Mouse (Mus musculus) heart, adult 2 months (tissue): ENCODE data around the gene Fam78b. TPM values are rescaled to one million over a fixed set of nuclear protein-coding genes. Genes with fewer than 3 reads are reported as not detected.

Source experiments
- DNase-seq, 2 experiments: peaks; one replicate each; pipeline ENCODE4 v3.0.0; 2021
- H3K27ac ChIP-seq: fragments of 200-600 bp; 2 replicates; pipeline ENCODE4 v1.8.1; 2022
- H3K27me3 ChIP-seq: fragments of 200-500 bp; 2 replicates; pipeline ENCODE4 v1.6.1; 2012; ENCODE audit warnings: mild to moderate bottlenecking, low read length, inconsistent platforms, mixed read lengths; ENCODE audit not compliant: control insufficient read depth, insufficient read depth
- H3K36me3 ChIP-seq: fragments of 200-500 bp; 2 replicates; pipeline ENCODE4 v1.6.1; 2012; ENCODE audit warnings: low read length, inconsistent platforms; ENCODE audit not compliant: control insufficient read depth, insufficient read depth
- H3K4me1 ChIP-seq: fragments of 200-500 bp; 2 replicates; pipeline ENCODE4 v1.6.1; 2011; ENCODE audit warnings: low read length; ENCODE audit not compliant: control insufficient read depth, insufficient read depth
- H3K4me3 ChIP-seq: fragments of 200-600 bp; 2 replicates; pipeline ENCODE4 v1.8.1; 2022
- H3K79me2 ChIP-seq: fragments of 200-500 bp; replicated peaks from 2 replicates; pipeline ENCODE4 v1.6.1; 2012; ENCODE audit warnings: mild to moderate bottlenecking, inconsistent platforms, low read length, moderate library complexity, mixed read lengths; ENCODE audit not compliant: control insufficient read depth, insufficient read depth
- H3K9ac ChIP-seq: fragments of 200-500 bp; 2 replicates; pipeline ENCODE4 v1.6.1; 2012; ENCODE audit warnings: low read depth, mild to moderate bottlenecking, control low read depth, inconsistent platforms, low read length, mixed read lengths
- CTCF ChIP-seq: fragments of 200-600 bp; IDR thresholded peaks from 2 replicates; pipeline ENCODE4 v1.8.1; 2022; ENCODE audit warnings: antibody characterized with exemption, mild to moderate bottlenecking, moderate library complexity
- EP300 ChIP-seq: fragments of 200-500 bp; IDR thresholded peaks from 2 replicates; pipeline ENCODE4 v1.6.1; 2011; ENCODE audit warnings: low read depth, low read length, control low read depth; ENCODE audit not compliant: insufficient read depth
- POLR2A ChIP-seq: fragments of 200-500 bp; IDR thresholded peaks from 2 replicates; pipeline ENCODE4 v1.6.1; 2011; ENCODE audit warnings: mild to moderate bottlenecking, low read depth, low read length, control low read depth; ENCODE audit not compliant: insufficient read depth
- WGBS: fragments of 180-500 bp; shearing (Covaris S2); methylation state at CpG from one replicate; pipeline ENCODE4 v1.1.7; 2018; 5-methylcytosine and 5-hydroxymethylcytosine counted together
- intact Hi-C: fragments of 180-260 bp; cut with DNase I; formaldehyde crosslinking; loops from one replicate; pipeline ENCODE4 v1.15.1; 2025
- long read RNA-seq: library from polyadenylated mRNA; stranded (forward); transcript quantifications from one replicate; pipeline ENCODE4 v2.0.0, GENCODE M21; 2021
- polyA plus RNA-seq: library from polyadenylated mRNA; depleted of rRNA; stranded (reverse); fragments of >200 nt; gene quantifications from 2 replicates; pipeline ENCODE4 v1.2.3, GENCODE M21; 2012; rRNA removed
- total RNA-seq, 2 experiments: library from RNA; stranded (reverse); gene quantifications; 2 replicates each; pipeline ENCODE4 v1.2.3; 2021

The Fam78b gene
- total RNA-seq (1 to 10 TPM; 2.5 to 3.7 TPM), polyA plus RNA-seq (2.7 and 3.3 TPM in 2 replicates)
- long read RNA-seq, partial matches to known transcripts = 0 of 2 reads
- long read RNA-seq, other reads (novel, unspliced or antisense) = 1 of 2 reads

DNA sequence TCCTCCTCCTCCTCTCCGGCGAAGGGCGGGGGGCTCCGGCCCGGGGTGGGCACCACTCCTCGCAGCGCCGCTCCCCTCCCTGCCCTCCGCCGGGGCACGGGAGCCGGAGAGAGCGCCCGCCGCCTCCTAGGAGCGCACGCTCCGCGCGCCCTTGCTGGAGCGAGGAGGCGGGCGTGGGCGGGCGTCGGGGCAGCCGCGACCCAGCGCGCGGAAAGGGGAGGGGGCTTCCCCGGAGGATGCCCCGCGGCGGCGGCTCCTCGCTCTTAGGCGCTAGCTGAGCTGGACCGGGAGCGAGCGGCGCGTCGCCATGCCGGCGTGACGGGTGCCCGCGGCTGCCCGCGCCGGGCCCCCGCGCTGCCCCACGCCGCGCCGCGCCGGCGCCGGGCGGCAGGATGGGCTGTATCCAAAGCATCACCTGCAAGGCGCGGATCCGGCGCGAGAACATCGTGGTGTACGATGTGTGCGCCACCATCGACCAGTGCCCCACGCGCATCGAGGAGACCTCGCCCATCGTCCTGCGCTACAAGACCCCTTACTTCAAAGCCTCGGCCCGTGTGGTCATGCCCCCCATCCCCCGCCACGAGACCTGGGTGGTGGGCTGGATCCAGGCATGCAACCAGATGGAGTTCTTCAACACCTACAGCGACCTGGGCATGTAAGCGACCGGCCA is at the start of gene Fam78b:
TSS of gene Fam78b (plus strand) at position 244 of the 670 bp plus-strand sequence.
- peak in 1 of 2 experiments; percentile 43 for DNase-seq
- no peak for TF ChIP-seq EP300
- TF ChIP-seq POLR2A = no peak
- TF ChIP-seq CTCF = no peak
- Histone ChIP-seq H3K36me3 (no peaks in the 10 kb centered on the region), H3K4me3 (peak within 1 kb of the TSS; percentile 72), H3K79me2 (no peaks in the 10 kb centered on the region), H3K9ac (peak within 1 kb of the TSS; percentile 93), H3K27ac (peak within 1 kb of the TSS; percentile 83), H3K4me1 (peaks cover 11% of the 10 kb centered on the region), H3K27me3 (no peaks in the 10 kb centered on the region)
- under 1% methylated on average over 83 of the region's 85 CpGs for WGBS
- intact Hi-C loops = loop anchor here (5.0 to 10.0 kb wide), 3 partner anchors 66 to 213 kb away; no protein-coding TSS in a partner anchor

DNA sequence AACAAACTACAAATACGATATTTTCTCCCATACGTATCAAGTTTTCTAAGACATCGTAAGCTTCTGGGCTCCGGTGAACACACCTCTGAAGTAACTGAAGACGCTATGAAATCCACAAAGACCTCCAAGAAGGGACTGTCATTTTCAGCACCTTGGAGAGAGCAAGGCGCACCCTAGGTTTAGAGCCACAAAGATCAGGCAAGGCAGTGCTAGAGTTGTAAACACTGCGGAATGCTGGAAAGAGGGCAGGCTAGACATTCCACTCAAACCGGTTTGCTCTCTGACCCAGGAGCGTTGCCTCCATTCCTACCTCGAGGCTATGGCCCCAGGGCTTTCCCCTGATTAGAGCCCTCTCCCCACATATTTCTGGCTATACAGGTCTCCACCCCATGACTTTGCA is 36.7 kb upstream of the Fam78b start:
- Histone ChIP-seq H3K9ac (no peak overlapping the region), H3K27ac (no peak overlapping the region), H3K79me2 (no peaks in the 10 kb centered on the region), H3K36me3 (no peaks in the 10 kb centered on the region), H3K27me3 (no peaks in the 10 kb centered on the region; the same call in 1 of the 2 replicates), H3K4me3 (no peak overlapping the region), H3K4me1 (no peaks in the 10 kb centered on the region)
- DNase-seq = no peak
- 30% methylated on average over 10 of the region's 10 CpGs for WGBS
- no peak for TF ChIP-seq POLR2A
- TF ChIP-seq EP300 = no peak
- no peak for TF ChIP-seq CTCF
- intact Hi-C loops = no loop called here

DNA sequence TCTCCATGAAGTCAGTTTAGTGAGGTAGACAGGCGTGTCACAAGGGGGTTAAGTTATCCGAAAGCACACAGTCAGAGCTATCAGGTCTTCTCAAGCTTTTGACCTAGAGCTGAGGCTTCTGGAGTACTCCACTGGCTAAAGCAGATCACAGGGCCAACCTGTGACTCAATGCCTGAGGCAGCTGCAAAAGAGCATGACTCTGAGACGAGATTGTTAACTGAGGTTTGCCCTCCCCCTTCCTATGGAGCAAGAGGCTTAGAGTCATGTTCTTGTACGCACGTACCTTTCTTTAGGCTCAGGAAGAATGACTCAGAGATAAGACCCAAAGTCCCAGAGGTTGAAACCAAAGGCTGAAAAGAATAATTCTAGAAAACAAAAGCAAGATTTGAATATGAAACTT is 32.9 kb upstream of the Fam78b start:
- H3K4me3 ChIP-seq = no peak overlapping the region
- 45% methylated on average over 5 of the region's 5 CpGs for WGBS
- intact Hi-C loops = no loop called here
- no peaks in the 10 kb centered on the region; the same call in 1 of the 2 replicates for H3K27me3 ChIP-seq
- H3K27ac ChIP-seq = no peak overlapping the region
- no peaks in the 10 kb centered on the region for H3K79me2 ChIP-seq
- no peaks in the 10 kb centered on the region for H3K36me3 ChIP-seq
- no peak overlapping the region for H3K9ac ChIP-seq
- no peak for DNase-seq
- no peaks in the 10 kb centered on the region; the same call in 1 of the 2 replicates for H3K4me1 ChIP-seq
- TF ChIP-seq EP300 = no peak
- no peak for TF ChIP-seq CTCF
- TF ChIP-seq POLR2A = no peak

DNA sequence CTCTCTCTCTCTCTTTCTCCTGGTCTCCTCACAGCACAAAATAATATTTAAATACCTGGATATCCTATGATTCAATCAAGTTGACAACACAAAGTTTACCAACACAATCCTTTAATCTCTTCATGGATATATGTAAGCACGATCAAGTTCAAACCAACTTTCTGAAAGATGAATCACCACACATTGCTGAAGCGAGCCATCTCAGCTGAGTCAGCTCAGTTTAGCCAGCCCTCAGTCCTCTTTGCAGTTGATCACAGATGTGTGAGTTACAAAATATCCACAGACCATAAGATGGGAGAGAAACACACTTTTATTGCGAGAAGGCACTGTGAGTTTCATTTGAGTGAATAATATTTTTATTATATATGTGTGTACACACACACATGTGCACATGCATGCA is 27.5 kb upstream of the Fam78b start:
- TF ChIP-seq POLR2A (no peak), CTCF (no peak), EP300 (no peak)
- Histone ChIP-seq H3K27me3 (no peaks in the 10 kb centered on the region), H3K36me3 (no peaks in the 10 kb centered on the region), H3K4me1 (peaks cover 2% of the 10 kb centered on the region), H3K27ac (no peak overlapping the region), H3K4me3 (no peak overlapping the region), H3K9ac (no peak overlapping the region), H3K79me2 (no peaks in the 10 kb centered on the region)
- 75% methylated on average over 3 of the region's 3 CpGs for WGBS
- intact Hi-C loops = no loop called here
- no peak for DNase-seq

DNA sequence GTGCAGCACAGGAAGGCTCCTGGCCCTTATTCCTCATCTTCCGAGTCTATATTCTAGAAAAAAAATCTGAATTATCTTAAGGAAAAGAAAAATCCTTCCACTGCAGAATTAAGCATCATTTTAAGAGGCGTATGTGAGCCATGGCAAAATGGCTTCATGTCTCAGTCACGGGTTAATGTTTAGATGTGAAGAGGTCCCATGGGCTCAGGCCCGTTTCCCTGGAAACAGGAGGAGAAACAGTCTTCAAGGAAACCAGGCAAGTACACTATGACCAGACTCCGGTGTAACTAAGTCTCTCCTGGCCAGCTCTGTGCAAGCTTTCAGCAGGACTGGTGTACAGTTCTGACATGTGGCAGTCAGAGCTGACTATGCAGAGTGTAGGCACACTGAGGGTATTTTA is 22.6 kb upstream of the Fam78b start:
- peaks cover 2% of the 10 kb centered on the region for H3K4me1 ChIP-seq
- H3K27ac ChIP-seq = no peak overlapping the region
- 30% methylated on average over 5 of the region's 5 CpGs for WGBS
- H3K27me3 ChIP-seq = no peaks in the 10 kb centered on the region
- no peaks in the 10 kb centered on the region for H3K79me2 ChIP-seq
- no peaks in the 10 kb centered on the region for H3K36me3 ChIP-seq
- no peak overlapping the region for H3K4me3 ChIP-seq
- DNase-seq = no peak
- no peak for TF ChIP-seq POLR2A
- no peak for TF ChIP-seq EP300
- TF ChIP-seq CTCF = no peak
- intact Hi-C loops = no loop called here
- H3K9ac ChIP-seq = no peak overlapping the region

DNA sequence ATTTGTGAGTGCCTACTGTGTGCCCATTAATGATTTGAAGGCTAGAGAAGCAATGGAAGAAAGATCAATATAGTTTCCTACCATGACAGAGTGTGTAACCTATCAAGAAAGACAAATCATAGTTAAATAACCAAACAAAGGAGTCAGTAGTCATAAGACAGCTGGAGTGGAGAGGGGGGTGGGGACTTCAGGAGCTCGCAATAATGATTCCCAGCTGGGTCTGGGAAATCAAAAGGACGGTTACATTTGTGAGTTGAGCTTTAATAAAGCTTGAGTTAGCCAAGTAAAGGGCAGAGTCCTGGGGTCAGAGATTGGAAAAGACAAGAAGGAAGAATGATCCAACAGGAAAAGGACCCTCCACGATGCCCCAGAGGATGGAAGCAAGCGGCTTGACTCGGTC is 7.0 kb upstream of the Fam78b start:
- peaks cover 9% of the 10 kb centered on the region for H3K4me1 ChIP-seq
- H3K27me3 ChIP-seq = no peaks in the 10 kb centered on the region
- H3K27ac ChIP-seq = no peak overlapping the region
- no peak for TF ChIP-seq POLR2A
- TF ChIP-seq EP300 = no peak
- TF ChIP-seq CTCF = no peak
- no peak overlapping the region for H3K9ac ChIP-seq
- H3K36me3 ChIP-seq = no peaks in the 10 kb centered on the region
- H3K4me3 ChIP-seq = no peak overlapping the region
- no peaks in the 10 kb centered on the region for H3K79me2 ChIP-seq
- DNase-seq = no peak
- 76% methylated on average over 5 of the region's 5 CpGs for WGBS
- intact Hi-C loops = no loop called here
